Mouse (Mus musculus): ENCODE measurements at regions not wholly inside any gene's neighbourhood (a gene's known extent, or its start where the extent isn't known, plus 50 kb on each side); places are given as distances from the start of the nearest gene placed in this dataset.

GRCm38 (mm10) chr3:19067141-19067757, 561.2 kb downstream of the 1700064H15Rik start:
- no peak for DNase-seq (ENCODE audit: low spot score in 2 of 2)
